Mouse (Mus musculus): Measurements from ENCODE around the gene Polr3h. TPM values are rescaled to one million over a fixed set of nuclear protein-coding genes. Genes with fewer than 3 reads are reported as not detected.

Polr3h gene
- polyA plus RNA-seq, 1 experiment = 17.2 TPM

DNA sequence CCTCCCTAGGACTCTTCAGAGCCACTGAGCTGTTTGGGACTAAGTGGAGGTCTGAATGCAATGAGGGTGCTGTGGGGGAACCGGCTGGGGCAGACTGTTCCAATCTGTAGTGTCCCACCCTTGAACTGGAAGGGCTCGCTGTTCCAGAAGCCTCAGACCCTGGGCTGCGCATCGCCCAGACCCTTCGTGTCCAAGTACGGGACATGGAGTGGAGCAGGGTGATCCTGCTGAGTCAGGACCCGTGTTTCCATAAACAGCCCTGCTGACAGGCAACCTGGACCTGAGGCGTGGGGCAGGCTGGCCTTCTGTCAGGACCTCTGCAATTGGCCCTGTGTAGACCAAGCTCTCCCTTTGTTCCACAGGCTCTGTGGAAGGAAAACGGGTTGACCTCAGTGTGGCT is 79.3 kb downstream of the Polr3h start:
- DNase-seq (ENCODE audit: low spot score) = no peak

DNA sequence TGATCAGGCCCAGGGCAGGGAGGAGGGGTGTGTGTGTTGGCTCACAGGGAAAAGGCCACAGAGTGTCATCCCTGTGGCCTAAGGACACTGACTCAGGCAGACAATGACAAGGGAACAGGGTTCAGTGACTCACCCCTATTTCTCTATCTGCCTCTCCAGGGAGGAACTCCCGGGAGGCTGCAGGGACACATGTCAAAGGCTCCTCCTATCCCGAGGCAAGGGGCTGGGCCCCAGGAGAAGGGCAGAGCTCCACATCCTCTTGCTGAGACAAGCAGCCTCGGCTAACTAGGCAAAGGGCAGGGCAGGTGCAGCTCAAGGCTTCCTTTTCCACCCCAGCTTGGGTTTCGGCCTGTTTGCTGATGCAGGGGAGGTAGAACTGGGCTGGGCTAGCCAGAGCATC is 80.3 kb downstream of the Polr3h start:
- DNase-seq (ENCODE audit: low spot score) = no peak

DNA sequence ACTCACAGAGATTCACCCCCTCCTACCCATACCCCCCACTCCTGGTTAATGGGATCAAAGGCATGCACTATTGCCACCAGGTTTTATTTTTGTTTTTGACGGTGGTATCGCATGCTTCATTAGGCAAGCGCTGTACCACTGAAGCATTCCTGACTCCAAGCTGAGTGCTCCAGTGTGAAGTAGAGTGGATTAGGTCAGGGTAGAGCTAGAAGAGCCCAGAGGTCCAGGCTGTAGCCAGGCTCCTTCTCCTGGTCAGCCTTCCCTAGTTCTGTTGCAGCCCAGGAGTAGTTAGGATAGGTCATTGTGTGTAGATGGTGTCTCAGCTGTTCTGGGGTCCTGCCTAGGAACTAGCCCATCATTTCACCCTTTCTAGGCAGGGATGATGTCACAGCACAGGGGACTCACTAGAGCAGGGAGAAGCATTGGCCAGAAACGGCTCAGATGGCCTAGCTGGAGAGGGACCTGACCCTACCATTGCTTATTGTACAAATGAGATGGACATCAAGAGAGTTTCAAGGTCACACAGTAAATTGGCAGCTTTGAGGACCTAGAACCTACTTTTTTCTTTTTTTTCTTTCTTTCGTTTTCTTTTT is 80.9 kb downstream of the Polr3h start:
- DNase-seq (ENCODE audit: low spot score) = no peak

DNA sequence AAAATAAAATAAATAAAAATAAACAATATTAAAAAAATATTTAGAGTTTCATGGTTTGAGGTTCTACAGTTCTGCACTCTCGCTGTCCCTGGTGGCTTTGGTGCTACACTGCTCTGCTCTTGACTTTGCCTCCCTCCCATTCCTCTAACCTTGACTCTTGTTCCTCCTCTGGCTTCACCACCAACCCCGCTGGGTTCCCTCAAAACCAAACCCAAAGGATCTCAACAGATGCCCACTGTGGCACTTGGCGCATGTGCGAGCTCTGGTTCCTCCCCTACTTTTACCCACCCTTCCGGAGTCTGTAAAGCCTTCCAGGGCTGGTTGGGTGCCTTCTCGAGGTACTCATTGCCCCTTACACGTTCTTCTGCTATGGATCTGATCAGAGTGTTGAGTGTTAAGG is 83.8 kb downstream of the Polr3h start:
- DNase-seq (ENCODE audit: low spot score) = no peak

DNA sequence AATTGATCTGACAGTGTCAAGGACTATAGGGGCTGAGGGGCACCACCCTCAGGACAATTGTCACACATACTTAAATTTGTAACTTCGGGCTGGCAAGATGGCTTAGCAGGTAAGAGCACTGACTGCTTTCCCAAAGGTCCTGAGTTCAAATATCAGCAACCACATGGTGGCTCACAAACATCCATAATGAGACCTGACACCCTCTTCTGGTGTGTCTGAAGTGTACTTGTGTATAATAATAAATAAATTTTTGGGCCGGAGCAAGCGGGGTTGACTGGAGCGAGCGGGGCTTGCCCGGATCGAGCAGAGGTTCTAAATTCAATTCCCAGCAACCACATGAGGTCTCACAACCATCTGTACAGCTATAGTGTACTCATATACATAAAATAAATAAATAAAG is 85.7 kb downstream of the Polr3h start:
- no peak for DNase-seq (ENCODE audit: low spot score)

DNA sequence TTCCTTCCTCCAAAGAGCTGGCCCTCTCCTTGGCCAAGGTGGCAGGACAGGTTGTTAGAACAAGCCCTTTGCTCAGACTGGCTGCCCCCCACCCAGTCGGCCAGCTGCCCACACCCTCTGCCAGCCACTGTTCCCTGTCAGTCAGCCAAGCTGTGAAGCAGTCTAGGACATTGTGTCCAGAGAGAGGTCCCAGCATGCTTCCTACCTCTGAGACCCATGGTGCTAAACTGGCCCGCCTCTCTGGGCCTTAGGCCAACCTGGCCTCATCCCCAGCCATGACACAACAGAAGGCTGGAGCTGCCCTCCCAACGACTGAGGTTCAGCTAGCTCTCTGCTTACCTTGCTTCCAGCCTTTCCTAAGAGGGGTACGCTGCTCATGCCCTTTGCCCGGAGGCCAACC is 86.4 kb downstream of the Polr3h start:
- no peak for DNase-seq (ENCODE audit: low spot score)

DNA sequence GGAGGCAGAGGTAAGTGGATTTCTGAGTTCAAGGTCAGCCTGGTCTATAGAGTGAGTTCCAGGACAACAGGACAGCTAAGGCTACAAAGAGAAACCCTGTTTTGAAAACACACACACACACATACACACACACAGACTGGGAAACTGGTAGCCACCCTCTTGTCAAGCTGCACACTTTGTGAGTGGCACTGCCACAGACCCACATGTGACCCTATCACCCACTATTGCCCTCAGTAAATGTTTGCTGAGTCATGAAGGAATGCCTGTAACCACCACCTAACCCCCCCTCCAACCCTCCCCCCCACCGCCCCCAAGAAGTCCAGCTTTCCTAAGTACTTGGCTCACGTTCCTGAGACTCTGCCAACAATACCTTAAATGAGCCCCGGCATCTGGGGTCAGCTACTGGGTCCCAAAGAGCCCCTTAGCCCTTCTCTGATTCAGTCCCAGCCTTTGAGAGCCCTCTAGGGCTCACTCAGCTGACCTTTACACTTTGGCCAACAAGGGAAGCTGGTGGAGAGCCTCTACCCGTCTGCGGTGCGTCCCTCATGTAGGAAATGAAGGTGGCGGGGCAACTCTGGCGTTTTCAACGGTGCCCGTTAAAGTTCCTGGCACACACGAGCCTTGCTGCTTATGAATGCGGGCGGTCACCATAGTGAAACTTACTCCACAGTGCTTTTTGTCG is 87.3 kb downstream of the Polr3h start:
- no peak for DNase-seq (ENCODE audit: low spot score)

Other genes starting within 250 kb of the Polr3h start
- gene Chadl, start 229.0 kb downstream of the Polr3h start, polyA plus RNA-seq (2012; rRNA removed) = 3.0 and 3.9 TPM in 2 replicates
- 30.8 and 41.0 TPM in 2 replicates for gene Zc3h7b, start 181.2 kb downstream of the Polr3h start, polyA plus RNA-seq (2012; rRNA removed)
- gene Rangap1, start 180.7 kb downstream of the Polr3h start, polyA plus RNA-seq (2012; rRNA removed) = 29.4 and 31.0 TPM in 2 replicates
- gene Tef, start 123.8 kb downstream of the Polr3h start, polyA plus RNA-seq (2012; rRNA removed) = 193 and 226 TPM in 2 replicates
- gene Tob2, start 67.4 kb downstream of the Polr3h start, polyA plus RNA-seq (2012; rRNA removed) = 18.0 and 24.4 TPM in 2 replicates
- gene Phf5a, start 54.3 kb downstream of the Polr3h start, polyA plus RNA-seq (2012; rRNA removed) = 44.3 and 49.6 TPM in 2 replicates
- gene Aco2, start 53.9 kb downstream of the Polr3h start, polyA plus RNA-seq (2012; rRNA removed) = 185 and 189 TPM in 2 replicates
- 20.2 and 29.6 TPM in 2 replicates for gene Csdc2, start 10.5 kb upstream of the Polr3h start, polyA plus RNA-seq (2012; rRNA removed)
- 76.2 and 80.5 TPM in 2 replicates for gene Pmm1, start 34.7 kb upstream of the Polr3h start, polyA plus RNA-seq (2012; rRNA removed)
- gene 1700029P11Rik, start 54.3 kb upstream of the Polr3h start, polyA plus RNA-seq (2012; rRNA removed) = not detected in 2 replicates
- 18.3 and 20.4 TPM in 2 replicates for gene Xrcc6, start 61.6 kb upstream of the Polr3h start, polyA plus RNA-seq (2012; rRNA removed)
- 19.5 and 21.7 TPM in 2 replicates for gene Desi1, start 107.6 kb upstream of the Polr3h start, polyA plus RNA-seq (2012; rRNA removed)
- 77.9 and 79.0 TPM in 2 replicates for gene Snu13, start 121.4 kb upstream of the Polr3h start, polyA plus RNA-seq (2012; rRNA removed)
- gene 4930407I10Rik, start 132.9 kb upstream of the Polr3h start, polyA plus RNA-seq (2012; rRNA removed) = not detected in 2 replicates
- 0.78 and 0.99 TPM in 2 replicates for gene Mei1, start 143.8 kb upstream of the Polr3h start, polyA plus RNA-seq (2012; rRNA removed)
- 12.8 and 16.1 TPM in 2 replicates for gene Ccdc134, start 201.7 kb upstream of the Polr3h start, polyA plus RNA-seq (2012; rRNA removed)
- 55.3 and 68.9 TPM in 2 replicates for gene Srebf2, start 220.9 kb upstream of the Polr3h start, polyA plus RNA-seq (2012; rRNA removed)